Mouse (Mus musculus) forelimb bud, embryonic 11.5 days (tissue): ENCODE data around the gene Slc31a2.

Experiments used
- DNase-seq: peaks from one replicate; pipeline ENCODE4 v3.0.0-alpha.2; 2012; ENCODE audit warnings: low read depth, low spot score

The Slc31a2 gene

GRCm38 (mm10) chr4:62281319-62281718, 19.0 kb downstream of the Slc31a2 start:
- no peak for DNase-seq

GRCm38 (mm10) chr4:62282969-62283368, 20.6 kb downstream of the Slc31a2 start:
- no peak for DNase-seq

- no peak for DNase-seq
Observed at GRCm38 (mm10) chr4:62285576-62285975, 23.2 kb downstream of the Slc31a2 start.

GRCm38 (mm10) chr4:62286257-62286991, 24.1 kb downstream of the Slc31a2 start:
- peak; percentile 79 for DNase-seq

GRCm38 (mm10) chr4:62286992-62287900, 24.9 kb downstream of the Slc31a2 start:
- DNase-seq, result peak; percentile 10

- DNase-seq, result no peak
Observed at GRCm38 (mm10) chr4:62289226-62289625, 26.9 kb downstream of the Slc31a2 start.

- no peak for DNase-seq
Observed at GRCm38 (mm10) chr4:62290816-62291505, 28.6 kb downstream of the Slc31a2 start.

GRCm38 (mm10) chr4:62292461-62293180, 30.3 kb downstream of the Slc31a2 start:
- no peak for DNase-seq

- DNase-seq, result no peak
Observed at GRCm38 (mm10) chr4:62293219-62293861, 31.0 kb downstream of the Slc31a2 start.

GRCm38 (mm10) chr4:62294741-62295140, 32.4 kb downstream of the Slc31a2 start:
- DNase-seq, result no peak

- no peak for DNase-seq
Observed at GRCm38 (mm10) chr4:62297280-62298130, 35.1 kb downstream of the Slc31a2 start.

GRCm38 (mm10) chr4:62300001-62300400, 37.6 kb downstream of the Slc31a2 start:
- no peak for DNase-seq

- no peak for DNase-seq
Observed at GRCm38 (mm10) chr4:62302795-62303194, 40.4 kb downstream of the Slc31a2 start.

GRCm38 (mm10) chr4:62303288-62303687, 40.9 kb downstream of the Slc31a2 start:
- no peak for DNase-seq

GRCm38 (mm10) chr4:62306301-62306700, 43.9 kb downstream of the Slc31a2 start:
- no peak for DNase-seq

- DNase-seq, result no peak
Observed at GRCm38 (mm10) chr4:62306840-62307239, 44.5 kb downstream of the Slc31a2 start.

GRCm38 (mm10) chr4:62308406-62308805, 46.0 kb downstream of the Slc31a2 start:
- no peak for DNase-seq

- DNase-seq, result no peak
Observed at GRCm38 (mm10) chr4:62312821-62313220, 50.5 kb downstream of the Slc31a2 start.

- DNase-seq, result no peak
Observed at GRCm38 (mm10) chr4:62313641-62314211, 51.4 kb downstream of the Slc31a2 start.

GRCm38 (mm10) chr4:62314516-62314915, 52.2 kb downstream of the Slc31a2 start:
- DNase-seq, result no peak
